Mouse (Mus musculus): ENCODE measurements at regions not wholly inside any gene's neighbourhood (a gene's known extent, or its start where the extent isn't known, plus 50 kb on each side); places are given as distances from the start of the nearest gene placed in this dataset.
A peak's percentile ranks its signal among the peaks of the same experiment; 100 is the strongest.

- TF ChIP-seq POLR2A (IDR thresholded peaks at IDR 0.05; ENCODE audit: borderline replicate concordance, extremely low read depth, insufficient read depth, insufficient read length, poor library complexity, severe bottlenecking) (no peak), CTCF (IDR thresholded peaks at IDR 0.05; ENCODE audit: borderline replicate concordance, extremely low read depth, insufficient read depth, insufficient read length) (no peak)
- DNase-seq (ENCODE audit: low read depth): no peak
Observed at GRCm38 (mm10) chr15:29762191-29762590, 410.2 kb upstream of the Ctnnd2 start.

- TF ChIP-seq POLR2A (IDR thresholded peaks at IDR 0.05; ENCODE audit: borderline replicate concordance, extremely low read depth, insufficient read depth, insufficient read length, poor library complexity, severe bottlenecking): no peak
- TF ChIP-seq CTCF (IDR thresholded peaks at IDR 0.05; ENCODE audit: borderline replicate concordance, extremely low read depth, insufficient read depth, insufficient read length): no peak
- DNase-seq (ENCODE audit: low read depth): no peak
Observed at GRCm38 (mm10) chr15:29776438-29776837, 396.0 kb upstream of the Ctnnd2 start.

- DNase-seq (ENCODE audit: low read depth): peak; percentile 31
- no peak for TF ChIP-seq POLR2A (IDR thresholded peaks at IDR 0.05; ENCODE audit: borderline replicate concordance, extremely low read depth, insufficient read depth, insufficient read length, poor library complexity, severe bottlenecking)
- no peak for TF ChIP-seq CTCF (IDR thresholded peaks at IDR 0.05; ENCODE audit: borderline replicate concordance, extremely low read depth, insufficient read depth, insufficient read length)
Observed at GRCm38 (mm10) chr15:29798596-29798995, 373.8 kb upstream of the Ctnnd2 start.

GRCm38 (mm10) chr15:29823271-29823670 is 349.1 kb upstream of the Ctnnd2 start:
- no peak for TF ChIP-seq CTCF (IDR thresholded peaks at IDR 0.05; ENCODE audit: borderline replicate concordance, extremely low read depth, insufficient read depth, insufficient read length)
- DNase-seq (ENCODE audit: low read depth): peak; percentile 54

- DNase-seq (ENCODE audit: low read depth): no peak
- TF ChIP-seq POLR2A (IDR thresholded peaks at IDR 0.05; ENCODE audit: borderline replicate concordance, extremely low read depth, insufficient read depth, insufficient read length, poor library complexity, severe bottlenecking) (no peak), CTCF (IDR thresholded peaks at IDR 0.05; ENCODE audit: borderline replicate concordance, extremely low read depth, insufficient read depth, insufficient read length) (no peak)
Observed at GRCm38 (mm10) chr15:29824164-29824563, 348.2 kb upstream of the Ctnnd2 start.

GRCm38 (mm10) chr15:29828135-29828534 is 344.3 kb upstream of the Ctnnd2 start:
- no peak for TF ChIP-seq POLR2A (IDR thresholded peaks at IDR 0.05; ENCODE audit: borderline replicate concordance, extremely low read depth, insufficient read depth, insufficient read length, poor library complexity, severe bottlenecking)
- peak; percentile 68 for DNase-seq (ENCODE audit: low read depth)

GRCm38 (mm10) chr15:29828570-29828969 is 343.8 kb upstream of the Ctnnd2 start:
- no peak for DNase-seq (ENCODE audit: low read depth)
- no peak for TF ChIP-seq CTCF (IDR thresholded peaks at IDR 0.05; ENCODE audit: borderline replicate concordance, extremely low read depth, insufficient read depth, insufficient read length)
- TF ChIP-seq POLR2A (IDR thresholded peaks at IDR 0.05; ENCODE audit: borderline replicate concordance, extremely low read depth, insufficient read depth, insufficient read length, poor library complexity, severe bottlenecking): no peak
